Mouse (Mus musculus) lung, postnatal 36 days (tissue): ENCODE measurements around the gene Mrtfa.

Experiments used
- DNase-seq: peaks from one replicate; pipeline ENCODE4 v3.0.0; 2022; ENCODE audit warnings: mixed read lengths

The Mrtfa gene

DNA sequence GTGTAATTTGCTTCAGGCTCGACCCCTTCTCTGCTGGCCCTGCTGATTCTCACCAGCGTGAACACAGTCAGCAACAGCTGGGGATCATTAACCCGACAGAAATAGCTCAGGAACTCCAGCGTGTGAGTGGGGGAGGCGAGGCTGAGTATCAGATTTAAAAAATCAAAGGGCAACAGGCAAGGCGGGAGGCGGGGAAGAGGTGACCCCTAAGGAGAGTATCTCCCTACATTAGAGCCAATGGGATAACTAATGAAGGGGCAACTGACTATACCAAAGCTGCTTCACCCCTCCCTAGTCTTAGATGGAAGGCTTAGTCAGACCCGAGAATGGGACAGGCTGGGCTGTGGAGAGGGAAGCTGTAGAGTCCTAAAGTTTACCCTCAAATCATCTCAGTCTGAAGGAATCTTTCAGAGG, 128.4 kb downstream of the Mrtfa start:
- DNase-seq = peak; percentile 14

DNA sequence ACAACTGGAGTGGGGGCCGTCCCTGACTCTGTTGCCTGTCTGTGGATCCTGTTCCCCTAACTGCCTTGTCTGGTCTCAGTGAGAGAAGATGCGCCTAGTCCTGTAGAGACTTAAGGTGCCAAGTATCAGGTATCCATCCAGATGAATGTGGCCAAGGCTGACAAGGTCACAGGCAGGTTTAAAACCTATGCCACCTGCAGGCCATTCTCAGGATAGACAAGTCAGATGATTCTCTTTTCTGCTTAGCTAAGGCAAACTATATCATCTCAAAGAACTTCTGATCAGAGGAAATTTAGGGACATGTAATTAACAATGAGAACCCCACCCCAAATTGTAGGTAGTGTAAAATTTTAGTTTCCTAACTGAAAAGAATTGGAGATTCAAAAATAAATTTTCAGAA, 129.6 kb downstream of the Mrtfa start:
- DNase-seq = no peak

DNA sequence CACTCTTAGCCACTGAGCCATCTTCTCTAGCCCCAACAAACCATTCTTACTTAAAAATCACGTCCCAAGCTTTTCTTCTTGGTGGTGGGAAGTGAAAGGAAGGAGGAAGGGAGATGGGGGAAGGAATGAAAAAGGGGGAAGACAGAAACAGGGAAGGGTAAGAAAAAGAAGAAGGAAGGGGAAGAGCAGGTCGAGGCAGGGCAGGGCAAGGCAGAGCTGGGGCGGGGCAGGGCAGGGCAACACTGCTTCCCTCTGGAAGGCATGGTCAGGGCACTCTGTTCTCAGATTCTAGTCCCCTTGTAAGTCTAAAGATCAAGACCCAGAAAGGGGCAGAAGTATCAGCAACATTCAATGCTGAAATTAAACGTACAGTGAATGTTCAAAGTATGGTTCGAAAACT, 132.8 kb downstream of the Mrtfa start:
- no peak for DNase-seq

DNA sequence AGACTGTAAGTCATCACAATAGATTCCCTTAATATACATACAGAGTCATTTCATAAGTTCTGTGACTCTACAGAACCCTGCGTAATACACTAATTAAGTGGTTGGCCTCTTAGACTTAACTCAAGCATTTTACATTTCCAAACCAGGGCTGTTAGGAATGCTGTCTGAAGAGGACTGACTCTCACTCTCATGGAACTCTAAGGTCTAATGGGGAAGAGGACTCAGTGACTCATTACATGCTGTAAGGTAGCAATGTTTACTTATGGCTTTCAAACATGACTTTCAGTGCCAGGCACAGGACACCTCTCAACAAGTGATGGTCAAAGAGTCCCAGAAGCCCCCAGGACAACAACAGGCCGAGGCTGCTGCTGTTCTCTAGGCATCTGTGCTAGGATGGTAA, 135.1 kb downstream of the Mrtfa start:
- no peak for DNase-seq

DNA sequence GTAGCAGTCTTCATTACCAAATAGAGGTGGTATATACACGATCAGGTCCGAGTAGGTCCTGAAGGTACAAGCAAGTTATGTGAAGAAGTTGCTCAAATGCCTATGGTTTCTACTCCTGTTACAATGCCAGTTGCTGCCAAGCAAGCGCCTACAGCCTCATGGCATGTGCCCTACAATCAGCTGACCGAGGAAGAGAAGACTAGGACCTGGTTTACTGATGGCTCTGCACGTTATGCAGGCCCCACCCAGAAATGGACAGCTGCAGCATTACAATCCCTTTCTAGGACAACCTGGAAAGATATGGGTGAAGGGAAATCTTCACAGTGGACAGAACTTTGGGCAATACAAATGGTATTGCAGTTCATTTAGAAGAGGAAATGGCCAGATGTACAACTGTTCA, 138.1 kb downstream of the Mrtfa start:
- DNase-seq = no peak

DNA sequence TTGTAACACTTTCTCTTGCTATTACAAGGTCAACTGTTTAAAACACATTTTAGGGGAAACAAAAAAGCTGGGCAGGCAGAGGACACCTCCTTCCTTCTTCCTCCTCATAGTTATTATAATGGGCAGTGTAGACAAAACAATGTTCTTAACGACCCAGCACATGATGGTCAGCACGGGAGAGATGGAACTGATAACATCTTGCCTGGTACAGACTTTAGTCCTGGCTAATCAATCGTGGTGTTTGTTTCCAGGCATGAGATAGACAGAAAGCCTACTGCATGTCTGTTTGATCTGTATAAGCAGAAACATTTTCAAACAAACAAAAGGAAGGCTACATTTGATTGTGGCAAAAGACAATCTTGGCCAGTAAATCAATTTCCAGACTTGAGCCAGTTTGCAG, 140.1 kb downstream of the Mrtfa start:
- DNase-seq = no peak

DNA sequence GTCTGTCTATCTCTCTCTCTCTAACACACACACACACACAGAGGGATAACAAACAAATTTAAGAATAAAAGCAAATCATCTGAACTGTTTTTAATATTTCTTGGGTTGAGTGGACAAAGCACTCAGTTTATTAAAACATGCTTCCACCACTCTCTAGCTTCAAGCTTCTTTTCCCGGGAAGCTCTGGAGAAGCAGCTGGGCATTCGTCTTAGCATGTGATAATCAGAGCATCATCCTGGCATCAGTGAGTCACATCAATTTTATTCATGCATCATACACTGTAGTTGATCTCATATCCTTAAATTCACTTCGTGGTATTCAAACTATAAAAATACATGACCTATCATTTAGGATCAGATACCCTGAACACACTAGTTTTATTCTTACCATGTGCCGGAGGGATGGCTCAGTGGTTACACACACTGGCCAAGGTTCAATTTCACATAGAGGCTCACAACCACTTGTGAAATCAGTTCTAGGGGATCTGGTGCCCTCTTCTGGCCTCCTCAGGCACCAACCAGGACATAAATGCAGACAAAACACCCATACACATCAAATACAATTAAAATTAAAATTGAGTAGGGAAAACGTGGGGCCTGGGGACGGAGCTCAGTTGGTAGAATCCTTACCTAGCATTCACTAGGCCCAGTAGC, 141.0 kb downstream of the Mrtfa start:
- peak; percentile 67 for DNase-seq

DNA sequence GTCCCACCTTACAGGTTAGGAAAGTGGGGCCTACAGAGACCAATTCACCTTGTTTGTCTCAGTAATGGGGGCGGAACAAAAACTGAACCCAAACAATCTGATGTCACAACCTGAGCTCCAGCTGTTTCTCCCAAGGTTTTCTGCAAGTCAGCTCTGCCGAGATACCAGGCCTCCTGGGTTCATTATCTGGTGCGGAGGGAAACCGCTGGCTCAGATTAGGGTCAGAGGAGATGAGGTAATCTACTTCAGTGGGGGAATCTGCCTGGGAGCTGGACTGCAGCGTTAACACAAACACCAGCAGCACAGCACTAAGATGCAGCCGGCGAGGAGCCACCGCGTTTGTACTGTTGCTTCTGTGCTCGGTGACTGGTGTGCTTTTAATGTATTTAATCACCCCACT, 143.1 kb downstream of the Mrtfa start:
- no peak for DNase-seq

DNA sequence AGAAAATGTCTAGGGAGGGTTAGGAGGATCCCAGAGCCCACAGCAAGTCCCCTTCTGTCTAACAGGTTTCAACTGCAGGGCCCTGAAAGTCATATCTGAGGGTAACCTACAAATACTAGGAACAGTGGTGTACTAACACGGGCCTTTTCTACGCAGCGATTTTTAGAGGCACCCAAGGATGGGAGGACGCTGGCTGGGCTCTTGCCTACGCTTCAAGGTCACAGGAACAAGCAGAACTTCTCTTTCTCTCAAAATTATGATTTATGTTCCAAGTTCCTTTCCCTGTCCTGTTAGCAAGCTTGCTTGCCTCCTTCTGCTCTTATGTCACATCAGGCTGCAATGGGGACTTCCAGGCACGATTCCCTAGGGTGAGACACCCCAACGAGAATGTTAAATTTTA, 144.5 kb downstream of the Mrtfa start:
- no peak for DNase-seq

DNA sequence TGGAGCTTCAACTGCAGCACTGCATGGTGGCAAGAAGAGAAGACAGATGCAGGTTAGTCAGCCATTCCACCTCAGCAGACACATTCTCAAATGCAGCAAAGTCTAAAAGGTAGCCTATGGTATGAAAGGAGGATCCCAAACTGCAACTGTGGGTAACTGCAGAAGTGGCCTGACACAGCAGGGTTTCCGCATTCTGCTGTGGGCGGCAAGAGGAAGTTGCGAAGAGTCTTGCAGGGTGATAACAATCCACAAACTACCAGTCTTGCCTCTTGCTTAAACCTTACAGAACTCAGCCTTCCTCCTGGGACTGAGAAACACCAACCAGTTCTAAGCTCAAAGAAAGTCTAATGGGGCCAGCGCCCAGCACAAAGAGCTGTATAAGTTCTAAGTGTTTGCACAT, 145.2 kb downstream of the Mrtfa start:
- peak; percentile 67 for DNase-seq

DNA sequence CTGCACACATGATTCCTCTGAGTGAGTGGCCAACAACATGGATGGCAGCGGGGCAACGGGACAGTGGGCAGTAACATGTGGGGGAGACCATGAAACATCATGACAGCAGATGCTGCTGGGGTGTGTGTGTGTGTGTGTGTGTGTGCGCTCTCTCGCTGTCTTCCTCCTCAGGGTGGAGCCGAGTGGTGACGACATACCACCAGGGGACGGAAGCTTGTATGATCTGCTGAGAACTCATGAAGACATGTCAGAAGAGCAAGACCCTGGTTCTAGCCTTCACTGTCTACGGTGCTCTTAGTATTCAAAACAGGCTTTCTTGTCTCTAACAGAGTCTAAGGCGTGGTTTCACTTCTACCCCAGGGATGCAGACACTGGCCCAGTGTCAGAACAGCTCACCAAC, 146.1 kb downstream of the Mrtfa start:
- peak; percentile 66 for DNase-seq

DNA sequence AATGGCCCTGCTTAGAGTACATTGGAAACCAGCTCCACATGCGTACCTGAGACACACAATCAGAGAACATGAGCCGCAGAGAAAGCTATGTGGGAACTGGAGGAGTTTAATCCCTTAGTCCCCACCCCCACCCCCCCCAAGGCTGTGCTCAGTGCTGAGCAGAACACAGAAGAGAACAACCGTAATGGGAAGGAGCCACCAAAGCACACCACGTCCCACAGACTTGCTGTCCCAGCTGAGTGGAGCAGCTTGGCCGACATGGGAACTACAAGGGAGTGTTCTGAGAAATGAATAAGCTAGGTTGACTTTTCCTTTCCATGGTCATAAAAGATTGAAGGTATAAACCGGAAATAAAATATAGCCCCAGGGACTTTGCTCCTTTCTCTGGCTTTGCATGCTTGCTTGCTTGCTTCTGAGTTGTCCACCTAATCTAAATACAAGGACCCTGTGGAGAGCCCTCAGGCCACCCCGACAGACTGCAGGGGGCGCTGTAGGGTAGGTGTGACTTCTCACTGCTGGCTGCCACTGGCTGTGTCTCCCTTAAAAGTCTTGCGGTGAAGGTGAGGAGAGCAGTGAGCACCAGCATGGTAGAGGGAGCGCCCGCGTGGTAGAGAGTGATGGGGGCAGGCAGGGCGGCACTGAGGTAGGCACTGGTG, 148.2 kb downstream of the Mrtfa start:
- peak; percentile 63 for DNase-seq

DNA sequence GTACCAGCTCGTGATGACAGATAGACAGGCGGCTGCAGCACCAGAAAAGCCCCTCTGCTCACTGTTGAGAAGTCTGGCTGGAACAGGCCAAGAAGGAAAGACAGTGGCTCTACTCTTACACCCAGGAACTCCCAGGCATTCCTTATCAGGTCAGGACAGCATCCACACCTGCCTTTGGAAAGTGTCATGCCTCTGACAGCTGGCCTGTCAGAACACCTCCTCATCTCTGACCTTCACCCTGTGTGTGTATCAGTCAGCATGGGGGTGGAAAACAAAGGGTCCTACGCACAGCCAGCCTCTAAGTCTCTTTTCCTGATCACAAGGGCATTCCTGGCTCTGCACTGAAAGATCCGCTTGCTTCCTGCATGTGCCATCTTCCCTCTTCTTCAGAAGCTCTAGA, 148.8 kb downstream of the Mrtfa start:
- DNase-seq = no peak

DNA sequence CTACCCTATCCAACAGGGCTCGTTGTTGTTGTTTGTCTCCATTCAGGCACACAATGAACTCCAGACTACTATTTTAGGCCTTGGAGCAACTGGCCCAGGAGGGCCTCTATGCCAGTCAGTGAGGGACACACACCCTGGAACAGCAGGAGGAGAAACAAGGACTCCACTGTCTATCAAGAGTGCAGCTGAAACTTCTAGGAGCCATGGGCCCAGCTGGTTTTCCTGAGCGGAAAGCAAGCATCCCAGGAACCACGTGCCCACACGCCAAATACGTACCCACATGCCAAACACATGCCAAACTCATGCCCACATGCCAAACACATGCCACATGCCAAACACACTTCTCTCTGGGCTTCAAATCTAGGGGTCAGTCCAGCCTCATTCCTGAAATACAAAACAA, 152.1 kb downstream of the Mrtfa start:
- DNase-seq = no peak

DNA sequence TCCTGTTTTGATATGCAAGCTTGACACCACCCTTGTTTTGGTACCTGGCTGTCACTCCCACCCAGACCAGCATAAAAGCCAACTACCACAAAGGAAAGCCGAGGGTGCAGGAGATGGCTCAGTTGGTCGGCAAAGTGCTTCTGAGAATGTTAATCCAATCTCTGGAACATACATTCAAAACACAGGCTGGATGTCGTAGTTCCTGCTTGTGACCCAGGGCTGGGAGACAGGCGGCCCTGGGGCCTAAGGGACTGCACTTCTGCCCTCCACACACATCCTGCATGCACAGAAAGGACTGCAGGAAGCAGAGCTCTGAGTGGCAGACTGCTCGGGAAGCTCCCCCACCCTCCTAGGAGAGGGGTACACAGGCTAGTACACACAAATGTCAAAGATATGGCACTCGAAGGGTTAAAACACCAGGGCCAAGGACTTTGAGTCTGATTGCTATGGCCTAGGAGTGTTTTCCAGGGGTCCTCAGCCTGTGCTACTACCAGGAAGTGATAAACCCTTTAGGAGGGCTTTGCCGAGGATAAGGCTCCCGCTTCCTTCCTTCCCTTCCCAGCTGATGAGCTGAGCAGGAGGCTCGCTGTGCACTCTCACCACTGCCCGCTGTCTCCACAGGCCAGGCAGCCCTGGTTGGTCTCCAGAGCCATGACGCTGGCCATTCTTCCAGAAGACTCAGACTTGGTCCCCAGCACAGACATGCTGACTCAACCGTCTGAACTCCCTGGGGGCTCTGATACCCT, 155.0 kb downstream of the Mrtfa start:
- DNase-seq = peak; percentile 10

DNA sequence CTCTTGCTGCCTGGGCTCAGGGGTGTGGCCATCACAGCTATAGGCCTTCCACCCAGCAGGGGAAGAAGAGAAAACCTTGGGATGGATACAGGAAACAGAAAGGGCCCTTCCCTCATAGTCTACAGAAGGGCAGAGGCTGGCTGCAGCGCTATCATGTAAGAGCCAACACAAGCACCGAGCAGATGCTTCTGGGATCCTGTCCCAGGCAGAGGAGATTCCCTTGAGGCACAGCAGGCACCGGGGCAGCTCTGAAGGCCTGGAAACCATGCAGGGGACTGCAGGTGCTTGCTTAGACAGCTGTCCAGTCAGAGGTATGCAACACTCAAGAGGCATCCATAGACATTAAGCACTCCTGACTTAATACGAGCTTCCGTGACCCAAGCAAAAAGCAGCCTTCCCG, 156.4 kb downstream of the Mrtfa start:
- no peak for DNase-seq

DNA sequence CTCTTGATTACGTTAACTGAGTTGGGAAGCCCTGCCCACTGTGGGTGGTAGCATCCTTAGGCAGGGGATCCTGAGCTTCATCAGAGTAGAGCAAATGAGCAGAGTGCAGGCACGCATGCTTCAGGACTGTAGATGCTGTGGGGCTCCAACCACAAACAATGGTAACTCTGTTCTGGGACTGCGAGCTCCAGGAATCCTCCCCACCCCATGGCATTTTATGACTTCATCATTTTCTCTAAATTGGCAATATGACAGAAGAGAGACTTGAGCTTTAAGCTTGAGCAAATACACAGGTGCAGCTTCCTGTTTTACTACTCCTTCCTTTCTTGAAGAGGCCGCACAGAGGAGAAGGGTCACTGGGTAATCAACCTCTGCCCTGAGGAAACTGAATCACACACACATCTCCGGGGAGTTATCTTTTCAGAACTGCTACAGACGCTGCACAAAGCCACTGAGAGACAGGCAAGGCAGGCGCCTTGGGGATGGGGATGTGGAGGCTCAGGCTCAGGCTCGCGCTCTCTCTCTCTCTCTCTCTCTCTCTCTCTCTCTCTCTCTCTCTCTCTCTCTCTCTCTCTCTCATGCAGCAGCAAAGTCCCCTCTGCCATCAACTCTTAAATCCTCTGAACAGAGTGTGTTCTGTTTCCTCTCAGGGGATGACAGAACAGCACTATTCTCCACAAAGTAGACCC, 157.5 kb downstream of the Mrtfa start:
- peak; percentile 22 for DNase-seq

DNA sequence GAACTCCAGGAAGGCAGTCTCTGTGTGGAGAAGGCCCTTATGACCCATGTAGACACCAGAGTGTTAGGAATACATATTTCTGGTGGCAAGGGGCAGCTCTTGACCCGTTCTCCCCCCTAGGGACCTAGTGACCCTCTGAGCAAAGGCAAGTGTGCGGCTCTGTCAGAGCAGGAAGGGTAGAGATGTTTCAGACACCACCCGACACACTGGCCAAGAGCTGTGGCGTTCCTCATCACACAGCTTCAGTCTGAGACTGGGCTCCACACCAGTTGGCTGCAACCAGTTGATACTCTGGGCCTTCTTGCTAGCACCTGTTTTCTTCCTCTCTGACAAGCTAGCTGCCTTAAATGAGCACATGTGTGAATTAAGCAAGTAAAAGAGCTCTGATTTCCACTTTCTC, 158.9 kb downstream of the Mrtfa start:
- peak; percentile 28 for DNase-seq

DNA sequence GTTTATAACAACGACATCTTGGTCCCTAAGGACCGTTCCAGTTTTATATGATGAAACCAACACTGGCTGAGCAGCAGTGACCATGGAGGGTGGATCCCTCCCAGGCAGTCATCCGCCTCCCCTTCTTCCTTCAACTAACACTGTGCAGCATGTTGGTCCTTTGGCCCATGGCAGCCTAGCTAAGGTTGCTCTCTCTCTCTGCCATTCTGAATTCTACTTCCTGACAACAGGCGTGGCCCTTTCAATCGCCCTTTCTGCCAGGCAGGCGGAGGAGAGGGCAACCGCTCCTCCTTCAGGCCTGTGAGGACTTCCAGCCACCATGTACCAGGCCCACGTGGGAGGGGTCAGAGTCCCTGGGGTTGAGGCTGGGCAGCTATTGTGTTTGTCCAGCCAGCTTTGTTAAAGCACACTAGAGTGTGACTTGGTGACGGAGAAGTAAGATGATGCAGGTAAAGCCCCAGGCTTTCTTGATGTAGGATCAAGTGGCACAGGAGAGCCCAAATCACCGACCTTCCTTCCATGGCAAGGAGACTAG, 159.6 kb downstream of the Mrtfa start:
- peak; percentile 13 for DNase-seq

DNA sequence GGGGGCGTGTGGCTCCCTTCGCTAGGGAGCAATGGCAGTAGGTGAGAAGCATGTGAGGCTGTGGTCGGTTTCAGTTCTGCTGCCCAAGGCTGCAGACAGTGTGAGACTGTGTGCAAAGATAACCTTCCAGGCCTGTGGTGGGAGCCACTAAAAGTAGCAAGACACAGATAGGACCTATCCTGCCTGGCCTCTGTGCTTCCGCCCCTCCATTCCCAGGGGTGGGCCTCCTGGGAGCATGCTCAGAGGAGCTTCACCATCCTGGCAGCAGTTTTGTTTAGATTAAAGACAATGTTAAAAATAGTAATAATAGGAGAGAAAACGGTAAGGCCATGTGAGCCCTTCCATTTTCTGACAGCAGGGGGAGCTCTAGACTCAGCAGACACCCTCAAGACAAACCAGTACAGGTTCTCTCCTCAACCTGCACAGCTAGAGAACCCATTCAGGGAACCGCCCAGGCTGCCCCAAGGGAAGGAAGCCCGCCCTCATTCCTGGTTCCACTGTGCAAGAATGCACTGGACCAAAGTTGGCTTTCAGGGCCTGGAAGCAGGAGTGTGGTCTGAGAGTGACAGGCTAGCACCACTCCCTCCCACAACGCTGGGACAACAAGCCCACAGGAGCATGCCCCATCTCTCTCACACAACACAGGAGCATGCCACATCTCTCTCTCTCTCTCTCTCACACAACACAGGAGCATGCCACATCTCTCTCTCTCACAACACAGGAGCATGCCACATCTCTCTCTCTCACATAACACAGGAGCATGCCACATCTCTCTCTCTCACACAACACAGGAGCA, 163.0 kb downstream of the Mrtfa start:
- DNase-seq = peak; percentile 91

DNA sequence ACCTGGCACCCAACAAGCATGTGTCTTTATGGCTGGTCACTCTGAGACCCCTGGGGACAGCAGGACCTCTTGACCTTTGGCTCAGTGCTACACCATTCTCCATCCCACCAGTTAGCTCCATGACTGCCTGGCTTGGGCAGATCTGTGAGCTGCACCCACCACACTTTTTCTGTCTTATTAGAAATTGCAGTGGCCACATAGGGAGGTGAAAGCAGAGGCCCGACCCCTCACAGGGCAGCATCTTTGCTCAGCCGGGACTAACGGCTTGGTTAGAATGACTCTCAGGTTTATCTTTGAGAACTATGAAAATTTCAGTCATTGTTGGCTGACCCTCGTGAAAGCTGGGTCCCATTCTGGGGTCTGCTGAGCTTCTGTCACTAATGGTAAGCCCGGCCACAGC, 163.7 kb downstream of the Mrtfa start:
- DNase-seq = no peak

DNA sequence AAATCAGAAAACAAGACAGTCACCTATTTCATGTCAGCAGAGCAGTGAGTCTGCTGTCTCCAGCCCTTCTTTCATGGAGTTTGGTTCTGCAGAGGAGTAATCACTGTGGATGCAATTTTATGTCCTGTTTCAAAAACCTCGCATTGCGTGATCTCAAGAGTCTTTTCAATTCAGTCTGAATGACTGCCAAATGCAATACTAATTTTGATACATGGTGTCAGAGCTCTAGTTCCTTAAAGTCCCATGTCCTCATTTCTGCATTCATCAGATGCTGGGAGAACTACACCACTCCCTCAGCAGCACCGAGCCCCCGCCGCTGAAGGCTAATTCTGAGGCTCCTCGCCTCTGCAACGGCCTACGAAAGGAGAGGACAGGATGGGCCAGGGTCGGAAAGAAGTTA, 166.7 kb downstream of the Mrtfa start:
- DNase-seq = no peak

DNA sequence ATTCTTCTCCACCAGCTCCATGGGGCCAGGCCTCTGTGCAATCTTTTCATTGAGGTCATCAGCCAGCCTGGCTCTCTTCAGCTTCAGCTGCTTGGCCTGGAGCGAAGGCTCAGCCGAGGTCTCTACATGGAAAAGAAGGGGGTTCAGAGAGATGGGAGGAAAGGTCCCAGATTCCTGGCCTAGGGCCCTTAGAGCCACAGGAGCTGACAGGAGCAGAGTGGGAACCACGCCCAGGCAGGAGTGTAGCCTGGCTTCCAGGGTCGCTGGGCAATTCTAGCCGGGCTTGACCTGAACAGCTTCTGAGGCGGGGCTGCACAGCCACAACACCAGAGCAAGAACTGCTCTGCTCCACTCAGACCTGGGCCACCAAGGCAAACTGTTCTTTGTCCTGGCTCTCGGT, 168.1 kb downstream of the Mrtfa start:
- no peak for DNase-seq
